Mouse (Mus musculus): Measurements from ENCODE around the gene Nuak2. TPM values are rescaled to one million over a fixed set of nuclear protein-coding genes. Genes with fewer than 3 reads are reported as not detected.

Gene Nuak2
- polyA plus RNA-seq, 1 experiment, result 4.7 TPM

DNA sequence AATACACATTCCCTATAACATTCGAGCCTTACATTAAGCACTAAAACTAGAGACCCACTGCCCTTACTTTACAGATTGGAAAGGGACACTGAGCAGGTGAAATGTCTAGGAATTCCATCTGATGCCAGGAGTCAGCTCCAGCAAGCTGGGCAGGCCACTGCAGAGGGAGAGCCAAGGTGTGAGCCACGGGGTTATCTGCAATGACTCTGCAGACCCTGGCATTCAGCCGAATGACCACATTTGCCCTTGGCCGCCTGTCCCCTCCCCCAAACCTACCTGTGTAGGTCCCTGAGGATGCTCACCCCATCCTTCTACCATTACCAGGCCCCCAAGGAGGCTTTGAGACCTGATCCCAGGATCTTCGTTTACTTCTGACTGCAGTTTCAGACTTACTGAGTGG lies 16.2 kb upstream of the Nuak2 start:
- H3K4me1 ChIP-seq (ENCODE audit: control insufficient read depth, insufficient read depth, low read length), result peaks cover 14% of the 10 kb centered on the region
- no peak for TF ChIP-seq POLR2A (IDR thresholded peaks at IDR 0.05; ENCODE audit: control insufficient read depth, low read depth, low read length)
- TF ChIP-seq CTCF (IDR thresholded peaks at IDR 0.05; ENCODE audit: control insufficient read depth, insufficient read depth, insufficient replicate concordance, low read depth, low read length), result no peak

DNA sequence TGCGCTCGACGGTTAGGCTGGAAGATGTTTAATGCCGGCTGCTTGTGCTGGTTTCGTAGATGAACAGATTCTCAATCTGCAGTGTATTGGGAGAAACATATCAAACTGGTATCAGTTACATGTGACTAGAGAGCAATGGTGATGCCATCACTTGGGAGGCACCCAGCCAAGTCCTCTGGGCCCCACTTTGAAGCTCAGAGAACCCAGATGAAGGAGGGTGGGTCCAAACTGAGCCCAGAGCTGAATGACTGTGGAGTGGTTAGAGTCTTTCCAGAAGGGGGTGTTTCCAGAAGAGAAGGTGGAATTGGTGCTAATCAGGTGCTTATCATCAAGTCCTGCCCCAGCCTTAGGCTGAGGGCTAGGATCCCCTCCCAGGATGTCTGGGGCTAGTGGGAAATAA lies 14.7 kb upstream of the Nuak2 start:
- no peaks in the 10 kb centered on the region; the same call in 1 of the 2 replicates for H3K27me3 ChIP-seq (ENCODE audit: control insufficient read depth, insufficient read depth, low read length)
- no peak for TF ChIP-seq CTCF (IDR thresholded peaks at IDR 0.05; ENCODE audit: control insufficient read depth, insufficient read depth, insufficient replicate concordance, low read depth, low read length)
- TF ChIP-seq POLR2A (IDR thresholded peaks at IDR 0.05; ENCODE audit: control insufficient read depth, low read depth, low read length), result no peak
- no peaks in the 10 kb centered on the region for H3K36me3 ChIP-seq (ENCODE audit: control insufficient read depth, insufficient read depth, low read length)
- no peak overlapping the region for H3K4me3 ChIP-seq (ENCODE audit: control insufficient read depth, low read depth, low read length)
- H3K4me1 ChIP-seq (ENCODE audit: control insufficient read depth, insufficient read depth, low read length), result peaks cover 14% of the 10 kb centered on the region
- H3K27ac ChIP-seq (ENCODE audit: control insufficient read depth, insufficient read depth, low read depth, low read length), result no peak overlapping the region

More for the DNA sequence above, 16.2 kb upstream of the Nuak2 start:
- Histone ChIP-seq H3K36me3 (ENCODE audit: control insufficient read depth, insufficient read depth, low read length) (no peaks in the 10 kb centered on the region), H3K4me3 (ENCODE audit: control insufficient read depth, low read depth, low read length) (no peak overlapping the region), H3K27me3 (ENCODE audit: control insufficient read depth, insufficient read depth, low read length) (no peaks in the 10 kb centered on the region; the same call in 1 of the 2 replicates), H3K27ac (ENCODE audit: control insufficient read depth, insufficient read depth, low read depth, low read length) (no peak overlapping the region)

- H3K27ac ChIP-seq (ENCODE audit: control insufficient read depth, insufficient read depth, low read depth, low read length), result no peak overlapping the region
- TF ChIP-seq POLR2A (IDR thresholded peaks at IDR 0.05; ENCODE audit: control insufficient read depth, low read depth, low read length) (no peak), CTCF (IDR thresholded peaks at IDR 0.05; ENCODE audit: control insufficient read depth, insufficient read depth, insufficient replicate concordance, low read depth, low read length) (no peak)
- H3K4me3 ChIP-seq (ENCODE audit: control insufficient read depth, low read depth, low read length), result no peak overlapping the region
- no peaks in the 10 kb centered on the region; the same call in 1 of the 2 replicates for H3K27me3 ChIP-seq (ENCODE audit: control insufficient read depth, insufficient read depth, low read length)
- H3K4me1 ChIP-seq (ENCODE audit: control insufficient read depth, insufficient read depth, low read length), result peaks cover 14% of the 10 kb centered on the region
- H3K36me3 ChIP-seq (ENCODE audit: control insufficient read depth, insufficient read depth, low read length), result no peaks in the 10 kb centered on the region
These were observed 13.5 kb upstream of the Nuak2 start for GRCm38 (mm10) chr1:132302341-132302866.

DNA sequence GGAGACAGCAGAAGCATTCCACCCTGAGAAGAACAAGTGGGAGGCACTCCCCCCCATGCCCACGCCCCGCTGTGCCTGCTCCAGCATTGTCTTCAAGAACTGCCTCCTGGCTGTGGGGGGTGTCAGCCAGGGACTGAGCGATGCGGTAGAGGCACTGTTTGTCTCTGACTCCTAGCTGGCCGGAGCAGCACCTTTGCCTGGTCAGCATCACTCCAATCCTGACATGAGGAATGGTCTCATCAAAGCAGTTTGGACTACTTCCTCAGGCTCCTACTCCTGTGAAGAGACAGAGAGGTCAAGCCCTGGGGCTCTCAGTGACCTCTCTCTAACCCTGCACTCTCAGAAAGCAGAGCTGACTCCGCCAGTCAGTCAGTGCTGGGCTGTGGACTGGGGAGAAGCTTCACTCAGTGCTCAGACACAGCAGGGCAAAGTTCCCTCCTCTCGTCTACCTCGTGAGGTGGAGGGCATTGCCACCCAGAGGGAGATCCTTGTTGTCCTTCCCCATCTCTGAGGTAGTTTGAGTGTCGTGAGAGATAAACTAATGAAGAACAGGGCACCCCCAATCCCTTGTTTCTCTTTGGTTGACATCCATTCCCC lies 11.2 kb upstream of the Nuak2 start:
- no peak overlapping the region for H3K27ac ChIP-seq (ENCODE audit: control insufficient read depth, insufficient read depth, low read depth, low read length)
- TF ChIP-seq CTCF (IDR thresholded peaks at IDR 0.05; ENCODE audit: control insufficient read depth, insufficient read depth, insufficient replicate concordance, low read depth, low read length) (no peak), POLR2A (IDR thresholded peaks at IDR 0.05; ENCODE audit: control insufficient read depth, low read depth, low read length) (no peak)
- H3K27me3 ChIP-seq (ENCODE audit: control insufficient read depth, insufficient read depth, low read length), result no peaks in the 10 kb centered on the region
- no peaks in the 10 kb centered on the region for H3K36me3 ChIP-seq (ENCODE audit: control insufficient read depth, insufficient read depth, low read length)
- H3K4me3 ChIP-seq (ENCODE audit: control insufficient read depth, low read depth, low read length), result no peak overlapping the region
- no peaks in the 10 kb centered on the region for H3K4me1 ChIP-seq (ENCODE audit: control insufficient read depth, insufficient read depth, low read length)

DNA sequence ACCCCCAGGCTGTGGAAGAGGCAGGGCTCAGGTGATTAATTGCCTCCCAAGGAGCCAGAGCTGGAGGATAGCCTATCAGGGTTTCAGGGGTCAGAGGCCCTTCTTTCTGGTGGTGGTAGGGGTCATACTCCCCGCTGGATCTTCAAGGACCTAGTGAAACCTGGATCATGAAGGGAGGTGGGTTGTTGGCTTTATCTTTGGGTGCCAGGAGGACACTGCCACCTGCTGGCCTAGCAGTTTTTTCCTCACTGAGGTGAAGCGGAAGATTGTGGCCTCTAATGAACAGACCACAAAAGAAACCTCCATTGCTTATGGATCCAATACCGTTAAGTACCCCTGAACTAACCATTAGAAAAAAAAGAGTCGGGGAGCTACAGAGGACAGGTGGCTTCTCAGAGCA lies 9.8 kb upstream of the Nuak2 start:
- Histone ChIP-seq H3K4me1 (ENCODE audit: control insufficient read depth, insufficient read depth, low read length) (no peaks in the 10 kb centered on the region), H3K4me3 (ENCODE audit: control insufficient read depth, low read depth, low read length) (no peak overlapping the region), H3K27me3 (ENCODE audit: control insufficient read depth, insufficient read depth, low read length) (no peaks in the 10 kb centered on the region), H3K27ac (ENCODE audit: control insufficient read depth, insufficient read depth, low read depth, low read length) (no peak overlapping the region), H3K36me3 (ENCODE audit: control insufficient read depth, insufficient read depth, low read length) (no peaks in the 10 kb centered on the region)
- TF ChIP-seq POLR2A (IDR thresholded peaks at IDR 0.05; ENCODE audit: control insufficient read depth, low read depth, low read length), result no peak
- TF ChIP-seq CTCF (IDR thresholded peaks at IDR 0.05; ENCODE audit: control insufficient read depth, insufficient read depth, insufficient replicate concordance, low read depth, low read length), result peak; percentile 45; the same call in 1 of the 2 replicates

DNA sequence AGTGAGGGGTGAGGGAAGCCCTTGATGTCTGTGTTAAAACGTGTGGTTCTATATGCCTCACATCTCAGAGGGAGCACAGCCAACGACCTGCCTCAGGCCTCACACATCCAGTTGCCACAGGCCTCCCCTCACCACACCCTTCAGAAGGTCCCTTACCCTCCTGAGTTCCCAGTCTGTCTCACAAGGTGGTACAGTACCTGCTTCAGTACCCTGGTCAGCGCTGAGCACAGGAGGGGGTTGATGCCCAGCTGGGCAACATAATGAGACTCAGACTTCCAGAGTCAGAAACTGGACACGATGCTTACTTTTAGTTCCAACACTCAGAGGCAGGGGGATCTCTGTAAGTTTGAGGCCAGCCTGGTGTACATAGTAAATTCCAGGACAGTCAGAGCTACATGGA lies 9.1 kb upstream of the Nuak2 start:
- H3K27me3 ChIP-seq (ENCODE audit: control insufficient read depth, insufficient read depth, low read length), result no peaks in the 10 kb centered on the region
- H3K4me3 ChIP-seq (ENCODE audit: control insufficient read depth, low read depth, low read length), result no peak overlapping the region
- TF ChIP-seq POLR2A (IDR thresholded peaks at IDR 0.05; ENCODE audit: control insufficient read depth, low read depth, low read length) (no peak), CTCF (IDR thresholded peaks at IDR 0.05; ENCODE audit: control insufficient read depth, insufficient read depth, insufficient replicate concordance, low read depth, low read length) (no peak)
- no peaks in the 10 kb centered on the region for H3K36me3 ChIP-seq (ENCODE audit: control insufficient read depth, insufficient read depth, low read length)
- H3K27ac ChIP-seq (ENCODE audit: control insufficient read depth, insufficient read depth, low read depth, low read length), result no peak overlapping the region
- H3K4me1 ChIP-seq (ENCODE audit: control insufficient read depth, insufficient read depth, low read length), result peaks cover 1% of the 10 kb centered on the region; the same call in 1 of the 2 replicates

- peaks cover 4% of the 10 kb centered on the region for H3K4me1 ChIP-seq (ENCODE audit: control insufficient read depth, insufficient read depth, low read length)
- TF ChIP-seq POLR2A (IDR thresholded peaks at IDR 0.05; ENCODE audit: control insufficient read depth, low read depth, low read length) (no peak), CTCF (IDR thresholded peaks at IDR 0.05; ENCODE audit: control insufficient read depth, insufficient read depth, insufficient replicate concordance, low read depth, low read length) (no peak)
- no peak overlapping the region for H3K27ac ChIP-seq (ENCODE audit: control insufficient read depth, insufficient read depth, low read depth, low read length)
These were observed 8.0 kb upstream of the Nuak2 start for GRCm38 (mm10) chr1:132307962-132308361.

More at GRCm38 (mm10) chr1:132307962-132308361, 8.0 kb upstream of the Nuak2 start:
- Histone ChIP-seq H3K27me3 (ENCODE audit: control insufficient read depth, insufficient read depth, low read length) (no peaks in the 10 kb centered on the region), H3K36me3 (ENCODE audit: control insufficient read depth, insufficient read depth, low read length) (no peaks in the 10 kb centered on the region), H3K4me3 (ENCODE audit: control insufficient read depth, low read depth, low read length) (no peak overlapping the region)

All from testis, adult 2 months (tissue).